Mouse (Mus musculus) kidney, embryonic 15.5 days (tissue): ENCODE results near the gene Dnm3. TPM values are rescaled to one million over a fixed set of nuclear protein-coding genes. Genes with fewer than 3 reads are reported as not detected.

Experiments
- ATAC-seq: fragments of 200-750 bp; cut with Nextera tagmentation; replicated peaks from 2 replicates; pipeline ENCODE4 v1.8.0; 2017; ENCODE audit warnings: moderate TSS enrichment; ENCODE audit not compliant: low FRiP score
- H3K27ac ChIP-seq: fragments of 300-500 bp; sonication (generic); 2 replicates; pipeline ENCODE4 v1.5.1; 2015; ENCODE audit warnings: mild to moderate bottlenecking, inconsistent platforms
- H3K27me3 ChIP-seq: fragments of 300-500 bp; sonication (generic); 2 replicates; pipeline ENCODE4 v1.6.1; 2015; ENCODE audit warnings: inconsistent platforms
- H3K36me3 ChIP-seq: fragments of 300-500 bp; sonication (generic); 2 replicates; pipeline ENCODE4 v1.6.1; 2015; ENCODE audit warnings: inconsistent platforms
- H3K4me1 ChIP-seq: fragments of 300-500 bp; sonication (generic); 2 replicates; pipeline ENCODE4 v1.6.1; 2015; ENCODE audit warnings: inconsistent platforms
- H3K4me2 ChIP-seq: fragments of 300-500 bp; sonication (generic); 2 replicates; pipeline ENCODE4 v1.6.1; 2015; ENCODE audit warnings: moderate library complexity, mild to moderate bottlenecking, inconsistent platforms
- H3K4me3 ChIP-seq: fragments of 300-500 bp; sonication (generic); replicated peaks from 2 replicates; pipeline ENCODE4 v1.5.1; 2015; ENCODE audit warnings: mild to moderate bottlenecking, inconsistent platforms
- H3K9ac ChIP-seq: fragments of 300-500 bp; sonication (generic); 2 replicates; pipeline ENCODE4 v1.6.1; 2015; ENCODE audit warnings: mild to moderate bottlenecking, inconsistent platforms
- H3K9me3 ChIP-seq: fragments of 300-500 bp; sonication (generic); replicated peaks from 2 replicates; pipeline ENCODE4 v1.6.1; 2016; ENCODE audit warnings: inconsistent platforms
- WGBS: fragments of 180-500 bp; shearing (Covaris S2); methylation state at CpG from one replicate; pipeline ENCODE4 v1.1.7; 2015; ENCODE audit warnings: mixed read lengths; 5-methylcytosine and 5-hydroxymethylcytosine counted together
- polyA plus RNA-seq: library from polyadenylated mRNA; unstranded; fragments of >200 nt; fragmentation: Nextera tagmentation; extraction: Ambion mirVana; gene quantifications from 2 replicates; pipeline ENCODE4 v1.2.1, GENCODE M21; 2015

Gene Dnm3
- polyA plus RNA-seq, 1 experiment from 2014 or later: 7.6 TPM

DNA sequence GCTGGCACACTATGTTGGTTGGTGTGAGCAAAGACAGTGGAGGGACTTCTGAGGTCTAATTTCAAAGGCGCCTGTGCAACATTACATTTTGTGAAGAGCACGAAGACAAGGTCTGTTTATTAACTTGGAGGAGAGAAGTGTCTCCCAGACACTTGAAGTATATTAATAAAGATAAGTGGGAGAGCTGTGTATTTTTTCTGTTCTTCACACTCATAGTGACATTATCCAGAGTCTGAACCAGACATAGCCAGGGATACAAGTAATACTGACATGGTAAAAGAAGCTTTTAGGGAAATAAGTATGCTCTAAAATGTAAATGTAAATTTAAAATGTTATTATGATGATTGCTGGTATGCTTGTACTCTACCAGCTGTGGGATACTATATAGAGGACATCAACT lies 394.5 kb downstream of the Dnm3 start:
- 84% methylated on average over 2 of the region's 2 CpGs for WGBS
- no peaks in the 10 kb centered on the region for H3K9me3 ChIP-seq
- H3K9ac ChIP-seq: no peak overlapping the region
- no peak for ATAC-seq
- no peak overlapping the region for H3K4me3 ChIP-seq
- no peaks in the 10 kb centered on the region for H3K27me3 ChIP-seq
- 0 out of 2 replicates have a peak overlapping the region, but pooled peaks have one; percentile 37 for H3K27ac ChIP-seq
- H3K36me3 ChIP-seq: no peaks in the 10 kb centered on the region
- peaks cover 8% of the 10 kb centered on the region; the same call in 1 of the 2 replicates for H3K4me1 ChIP-seq
- H3K4me2 ChIP-seq: no peak overlapping the region

DNA sequence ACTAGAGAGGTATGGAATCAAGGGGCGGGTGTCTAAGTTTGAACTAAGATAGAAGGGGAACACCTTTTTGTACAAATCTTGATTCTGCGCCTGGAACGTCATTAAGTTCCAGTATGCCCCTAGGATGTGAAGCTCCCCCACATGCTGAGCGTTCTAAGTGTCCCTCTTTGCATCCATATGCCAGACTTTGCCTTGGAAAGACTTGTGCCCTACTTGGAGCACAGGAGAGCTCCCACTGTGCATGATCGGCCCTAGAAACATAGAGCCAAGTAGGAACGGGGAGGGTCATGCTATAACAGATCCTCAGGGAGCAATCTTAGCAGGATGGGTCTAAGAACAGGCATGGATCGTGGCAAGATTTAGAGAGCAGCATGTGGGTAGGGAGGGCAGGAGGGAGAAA lies 395.1 kb downstream of the Dnm3 start:
- Histone ChIP-seq H3K9ac (no peak overlapping the region), H3K4me1 (peaks cover 12% of the 10 kb centered on the region; the same call in 1 of the 2 replicates), H3K27me3 (no peaks in the 10 kb centered on the region), H3K9me3 (no peaks in the 10 kb centered on the region), H3K4me2 (no peak overlapping the region), H3K4me3 (no peak overlapping the region), H3K27ac (0 out of 2 replicates have a peak overlapping the region, but pooled peaks have one; percentile 37), H3K36me3 (no peaks in the 10 kb centered on the region)
- WGBS: 77% methylated on average over 7 of the region's 7 CpGs
- no peak for ATAC-seq

DNA sequence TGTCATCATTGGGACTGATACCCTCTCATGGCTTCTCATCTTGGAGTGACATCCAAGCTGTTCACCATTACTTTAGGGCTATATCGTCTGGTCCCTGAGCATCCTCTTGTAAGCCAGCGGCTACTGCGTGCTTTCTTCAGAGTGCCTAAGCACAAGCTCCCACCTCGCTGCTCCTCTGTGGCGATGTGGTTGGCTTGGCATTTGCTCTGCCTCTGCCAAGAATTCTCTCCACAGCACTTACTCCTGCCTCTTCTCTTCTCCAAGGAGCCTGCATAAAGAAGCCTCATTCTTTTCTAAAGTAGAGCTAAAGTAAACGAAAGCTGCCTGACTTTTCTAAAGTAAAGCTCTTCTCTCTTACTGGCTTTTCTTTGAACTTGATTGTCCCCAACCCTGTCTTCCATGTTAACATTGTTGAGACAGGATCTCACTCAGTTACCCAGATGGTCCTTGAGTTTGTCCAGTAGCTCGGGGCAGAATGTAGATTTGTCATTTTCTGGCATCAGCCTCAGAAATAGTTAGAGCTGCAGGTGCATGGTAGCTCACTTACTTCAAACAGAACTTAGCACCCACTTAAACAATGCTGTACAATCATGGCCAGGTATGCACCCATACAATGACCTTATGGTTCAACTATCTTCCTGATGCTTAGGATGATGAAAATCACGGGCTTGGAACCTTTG lies 396.0 kb downstream of the Dnm3 start:
- Histone ChIP-seq H3K4me3 (no peak overlapping the region), H3K4me1 (peaks cover 20% of the 10 kb centered on the region), H3K9me3 (no peaks in the 10 kb centered on the region), H3K4me2 (no peak overlapping the region), H3K36me3 (no peaks in the 10 kb centered on the region), H3K27me3 (no peaks in the 10 kb centered on the region), H3K27ac (no peak overlapping the region), H3K9ac (no peak overlapping the region)
- 83% methylated on average over 8 of the region's 8 CpGs for WGBS
- no peak for ATAC-seq

- H3K9me3 ChIP-seq: no peaks in the 10 kb centered on the region
- H3K27me3 ChIP-seq: no peaks in the 10 kb centered on the region
- no peak overlapping the region for H3K4me3 ChIP-seq
- no peak overlapping the region for H3K27ac ChIP-seq
- WGBS: 85% methylated on average over 7 of the region's 7 CpGs
- no peak overlapping the region for H3K9ac ChIP-seq
- ATAC-seq: no peak
- H3K4me2 ChIP-seq: no peak overlapping the region
- peaks cover 35% of the 10 kb centered on the region for H3K4me1 ChIP-seq
- no peaks in the 10 kb centered on the region for H3K36me3 ChIP-seq
Observed at GRCm38 (mm10) chr1:162079989-162080388, 397.8 kb downstream of the Dnm3 start.

- no peaks in the 10 kb centered on the region for H3K27me3 ChIP-seq
- H3K9ac ChIP-seq: no peak overlapping the region
- H3K27ac ChIP-seq: peak overlapping the region; percentile 90
- no peak for ATAC-seq
- WGBS: 59% methylated on average over 6 of the region's 6 CpGs
- no peaks in the 10 kb centered on the region for H3K9me3 ChIP-seq
- H3K4me1 ChIP-seq: peaks cover 34% of the 10 kb centered on the region
- no peak overlapping the region for H3K4me2 ChIP-seq
- H3K4me3 ChIP-seq: no peak overlapping the region
- H3K36me3 ChIP-seq: no peaks in the 10 kb centered on the region
Observed at GRCm38 (mm10) chr1:162077454-162077853, 400.4 kb downstream of the Dnm3 start.

GRCm38 (mm10) chr1:162076581-162077001 lies 401.2 kb downstream of the Dnm3 start:
- Histone ChIP-seq H3K27ac (peak overlapping the region; percentile 90), H3K9me3 (no peaks in the 10 kb centered on the region), H3K27me3 (no peaks in the 10 kb centered on the region), H3K36me3 (no peaks in the 10 kb centered on the region), H3K4me3 (no peak overlapping the region), H3K4me2 (peak overlapping the region; percentile 23; the same call in 1 of the 2 replicates), H3K9ac (no peak overlapping the region), H3K4me1 (peaks cover 34% of the 10 kb centered on the region)
- WGBS: 9% methylated on average over 10 of the region's 10 CpGs
- peak; percentile 81 for ATAC-seq

- Histone ChIP-seq H3K36me3 (no peaks in the 10 kb centered on the region), H3K27ac (peak overlapping the region; percentile 90), H3K9ac (no peak overlapping the region), H3K9me3 (no peaks in the 10 kb centered on the region), H3K4me2 (no peak overlapping the region), H3K4me3 (no peak overlapping the region), H3K4me1 (peaks cover 34% of the 10 kb centered on the region), H3K27me3 (no peaks in the 10 kb centered on the region)
- 63% methylated on average over 10 of the region's 10 CpGs for WGBS
- no peak for ATAC-seq
Observed at GRCm38 (mm10) chr1:162075831-162076230, 402.0 kb downstream of the Dnm3 start.

DNA sequence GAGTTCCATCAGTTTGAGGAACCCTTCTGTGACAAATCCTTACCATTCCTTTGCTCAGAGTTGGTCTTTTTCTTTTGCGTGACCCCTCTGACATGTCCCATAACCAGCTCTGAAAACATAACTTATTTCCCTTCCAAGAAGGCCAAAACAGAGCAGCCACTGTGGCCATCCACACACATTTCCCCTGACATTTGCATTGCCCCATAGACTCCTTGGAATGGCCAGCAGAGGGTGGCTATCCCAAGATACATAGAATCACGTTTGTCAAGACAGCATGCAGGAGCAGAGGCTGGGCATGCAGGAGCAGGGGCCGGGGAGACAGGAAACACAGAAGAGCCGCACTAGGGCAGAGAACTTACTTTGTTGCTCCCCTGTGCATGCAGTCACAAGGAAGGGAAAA lies 402.4 kb downstream of the Dnm3 start:
- 44% methylated on average over 4 of the region's 4 CpGs for WGBS
- H3K4me2 ChIP-seq: no peak overlapping the region
- H3K9ac ChIP-seq: no peak overlapping the region
- H3K27me3 ChIP-seq: no peaks in the 10 kb centered on the region
- peak overlapping the region; percentile 90 for H3K27ac ChIP-seq
- H3K4me3 ChIP-seq: no peak overlapping the region
- H3K9me3 ChIP-seq: no peaks in the 10 kb centered on the region
- ATAC-seq: peak; percentile 63
- H3K36me3 ChIP-seq: no peaks in the 10 kb centered on the region
- H3K4me1 ChIP-seq: peaks cover 34% of the 10 kb centered on the region

- 38% methylated on average over 17 of the region's 17 CpGs for WGBS
- H3K4me1 ChIP-seq: peaks cover 34% of the 10 kb centered on the region
- H3K4me2 ChIP-seq: no peak overlapping the region
- peak overlapping the region; percentile 90 for H3K27ac ChIP-seq
- no peaks in the 10 kb centered on the region for H3K27me3 ChIP-seq
- no peak overlapping the region for H3K4me3 ChIP-seq
- H3K9me3 ChIP-seq: no peaks in the 10 kb centered on the region
- H3K36me3 ChIP-seq: no peaks in the 10 kb centered on the region
- H3K9ac ChIP-seq: no peak overlapping the region
- ATAC-seq: peak; percentile 61
Observed at GRCm38 (mm10) chr1:162074626-162075410, 403.0 kb downstream of the Dnm3 start.

GRCm38 (mm10) chr1:162072917-162073578 lies 404.8 kb downstream of the Dnm3 start:
- Histone ChIP-seq H3K4me2 (no peak overlapping the region), H3K9me3 (no peaks in the 10 kb centered on the region), H3K9ac (no peak overlapping the region), H3K4me3 (no peak overlapping the region), H3K4me1 (peaks cover 32% of the 10 kb centered on the region), H3K27ac (peak overlapping the region; percentile 90; the same call in 1 of the 2 replicates), H3K36me3 (no peaks in the 10 kb centered on the region), H3K27me3 (no peaks in the 10 kb centered on the region)
- ATAC-seq: no peak
- 72% methylated on average over 7 of the region's 7 CpGs for WGBS

- Histone ChIP-seq H3K9ac (no peak overlapping the region), H3K4me1 (peaks cover 6% of the 10 kb centered on the region; the same call in 1 of the 2 replicates), H3K9me3 (no peaks in the 10 kb centered on the region), H3K27ac (peak overlapping the region; percentile 52; the same call in 1 of the 2 replicates), H3K4me3 (no peak overlapping the region), H3K27me3 (no peaks in the 10 kb centered on the region), H3K4me2 (no peak overlapping the region), H3K36me3 (no peaks in the 10 kb centered on the region)
- WGBS: 21% methylated on average over 6 of the region's 6 CpGs
- no peak for ATAC-seq
Observed at GRCm38 (mm10) chr1:162053608-162054007, 424.2 kb downstream of the Dnm3 start.

DNA sequence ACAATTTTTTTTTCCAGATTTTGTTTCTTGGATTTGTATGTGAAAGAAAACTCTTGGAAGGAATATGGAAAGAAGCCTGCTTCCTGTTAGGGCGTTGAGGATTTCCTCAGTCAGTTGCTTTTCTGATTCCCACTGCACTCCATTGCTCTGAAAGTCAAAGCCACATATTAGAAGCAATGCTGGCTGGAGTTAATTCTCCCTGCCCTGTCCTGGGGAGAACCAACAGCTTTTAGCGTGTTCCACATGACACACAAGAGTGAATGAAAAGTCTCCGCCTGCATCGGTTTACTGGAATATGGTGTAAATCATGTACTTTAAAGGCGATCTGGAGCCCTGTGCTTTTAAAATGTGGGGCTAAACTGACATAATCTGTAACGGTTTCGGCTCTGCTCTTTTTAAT lies 424.6 kb downstream of the Dnm3 start:
- Histone ChIP-seq H3K4me2 (no peak overlapping the region), H3K36me3 (no peaks in the 10 kb centered on the region), H3K27me3 (no peaks in the 10 kb centered on the region), H3K9me3 (no peaks in the 10 kb centered on the region), H3K9ac (no peak overlapping the region), H3K27ac (peak overlapping the region; percentile 72; the same call in 1 of the 2 replicates), H3K4me1 (peaks cover 6% of the 10 kb centered on the region; the same call in 1 of the 2 replicates), H3K4me3 (no peak overlapping the region)
- no peak for ATAC-seq
- 36% methylated on average over 7 of the region's 7 CpGs for WGBS
